Mouse (Mus musculus): ENCODE data around the gene Sypl2.

Gene Sypl2

GRCm38 (mm10) chr3:108174672-108175531 lies 51.5 kb downstream of the Sypl2 start:
- DNase-seq, result no peak

GRCm38 (mm10) chr3:108169199-108169598 lies 57.2 kb downstream of the Sypl2 start:
- DNase-seq, result no peak

- no peak for DNase-seq
These were observed 58.9 kb downstream of the Sypl2 start for GRCm38 (mm10) chr3:108167499-108167898.

- peak; percentile 71 for DNase-seq
These were observed 59.8 kb downstream of the Sypl2 start for GRCm38 (mm10) chr3:108166486-108167211.

GRCm38 (mm10) chr3:108165532-108166315 lies 60.7 kb downstream of the Sypl2 start:
- DNase-seq, result peak; percentile 30

- DNase-seq, result peak; percentile 83
These were observed 61.6 kb downstream of the Sypl2 start for GRCm38 (mm10) chr3:108164807-108165206.

- no peak for DNase-seq
These were observed 62.4 kb downstream of the Sypl2 start for GRCm38 (mm10) chr3:108164091-108164490.

Measured in thymus, postnatal 4 days (tissue).